Mouse (Mus musculus) E14TG2a.4 (cell line): ENCODE data around the gene Ubac2.

Source experiments
- CTCF ChIP-seq: conservative IDR thresholded peaks from 2 replicates; pipeline ENCODE4 v1.5.1; 2014; ENCODE audit warnings: low read length
- NANOG ChIP-seq: IDR thresholded peaks from 2 replicates; pipeline ENCODE4 v1.6.1; 2014; ENCODE audit warnings: borderline replicate concordance, low read length, mixed read lengths
- POU5F1 ChIP-seq: IDR thresholded peaks from 2 replicates; pipeline ENCODE4 v1.6.1; 2014; ENCODE audit warnings: low read length, borderline replicate concordance

- no peak for TF ChIP-seq CTCF
- no peak for TF ChIP-seq POU5F1
- TF ChIP-seq NANOG, result no peak
Observed at GRCm38 (mm10) chr14:121903381-121903876, 25.0 kb downstream of the Ubac2 start.
